Mouse (Mus musculus): Measurements from ENCODE around the gene Tfdp2. TPM values are rescaled to one million over a fixed set of nuclear protein-coding genes. Genes with fewer than 3 reads are reported as not detected.

Gene Tfdp2
- total RNA-seq, 2 experiments from 2014 or later: 21.0 to 24.5 TPM

DNA sequence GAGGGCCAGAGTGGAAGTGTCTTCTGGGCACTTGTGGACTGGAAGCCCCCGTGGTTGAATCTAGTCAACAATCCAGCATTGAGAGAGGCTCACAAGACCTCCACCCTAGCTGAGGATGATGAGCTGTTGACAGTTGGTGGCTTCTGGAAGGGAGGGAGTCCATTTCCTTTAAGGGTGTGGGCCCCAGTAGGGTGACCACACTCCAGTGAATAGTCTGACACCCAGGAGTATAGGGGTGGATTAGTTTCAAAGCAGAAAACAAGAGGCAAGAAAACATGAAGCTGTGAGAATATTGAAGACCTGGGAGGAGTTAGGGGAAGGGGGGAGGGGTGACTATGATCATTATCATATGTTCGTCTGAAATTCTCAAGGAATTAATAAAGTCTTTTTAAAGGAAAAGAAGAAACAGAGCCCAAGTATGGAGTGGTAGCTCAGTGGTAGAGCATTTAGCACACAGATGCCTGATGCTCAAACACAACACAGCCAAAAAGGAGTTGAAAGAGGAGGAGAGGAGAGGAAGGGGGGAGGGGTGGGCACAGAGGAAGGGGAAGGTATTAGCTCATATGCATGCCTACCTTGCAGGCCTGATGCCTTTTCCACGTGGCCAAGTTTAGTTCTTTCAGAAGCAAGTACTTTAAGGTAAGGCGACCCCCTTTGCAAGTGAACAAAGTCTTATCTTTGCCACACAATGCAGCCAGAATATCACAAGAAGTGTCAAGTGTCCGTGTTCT, 173.7 kb downstream of the Tfdp2 start:
- DNase-seq (ENCODE audit: low spot score in 2 of 2): no peak

DNA sequence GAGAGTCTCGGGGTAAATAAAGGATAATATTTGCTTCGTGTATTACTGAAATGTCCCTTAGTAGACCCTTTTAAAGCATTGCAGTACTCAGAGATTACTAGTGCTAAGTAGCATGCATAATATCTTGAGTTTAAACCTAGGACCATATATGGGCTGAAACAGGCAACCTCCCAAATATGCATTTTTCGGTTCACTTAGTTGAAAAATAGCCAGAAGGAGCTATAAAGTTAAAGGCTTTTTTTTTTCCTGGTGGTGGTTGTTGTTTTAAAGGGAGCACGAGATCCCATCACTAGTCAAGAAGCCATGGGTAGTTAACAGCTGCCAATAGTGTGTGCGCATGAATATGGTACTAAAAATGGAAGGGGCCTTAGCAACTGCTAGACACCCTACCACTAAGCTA, 175.0 kb downstream of the Tfdp2 start:
- DNase-seq (ENCODE audit: low spot score in 2 of 2): no peak

Other genes with a start within 250 kb of the Tfdp2 start
- 10 to 100 TPM; 34.0 to 36.3 TPM for gene Xrn1, start 241.5 kb upstream of the Tfdp2 start, total RNA-seq (2021)
- 1 to 10 TPM; 7.0 to 8.9 TPM for gene Gk5, start 76.9 kb upstream of the Tfdp2 start, total RNA-seq (2021)
- 100 to 1,000 TPM in 1 of 2 experiments, 10 to 100 TPM in 1; 95.0 to 100 TPM for gene Atp1b3, start 168.2 kb downstream of the Tfdp2 start, total RNA-seq (2021)